Mouse (Mus musculus) ES-E14 (cell line): ENCODE data around the gene Scarb1. TPM values are rescaled to one million over a fixed set of nuclear protein-coding genes. Genes with fewer than 3 reads are reported as not detected.

Experiments used
- DNase-seq: peaks from one replicate; pipeline ENCODE4 v3.0.0-alpha.2; 2013; ENCODE audit warnings: low read depth, low spot score
- H3K27ac ChIP-seq: 2 replicates; pipeline ENCODE4 v1.5.1; 2012; ENCODE audit warnings: low read depth, mild to moderate bottlenecking, low read length, moderate library complexity, mixed read lengths; ENCODE audit not compliant: poor library complexity, insufficient read depth, severe bottlenecking
- H3K36me3 ChIP-seq: 2 replicates; pipeline ENCODE4 v1.6.1; 2012; ENCODE audit warnings: mild to moderate bottlenecking, low read length, moderate library complexity, mixed read lengths; ENCODE audit not compliant: control insufficient read depth, poor library complexity, insufficient read depth, severe bottlenecking
- H3K4me1 ChIP-seq, 2 experiments: fragments of 150-350 bp in 1 of 2; sonication (generic) in 1 of 2; 2 replicates each; pipeline ENCODE4 v1.6.1; 2012; ENCODE audit warnings: low read length in 2 of 2, mild to moderate bottlenecking in 1 of 2, mixed read lengths in 1 of 2; ENCODE audit not compliant: control insufficient read depth in 2 of 2, insufficient read depth in 2 of 2, poor library complexity in 1 of 2
- H3K4me3 ChIP-seq, 2 experiments: fragments of 150-350 bp in 1 of 2; sonication (generic) in 1 of 2; 2 replicates each; pipeline ENCODE4 v1.5.1; 2012; ENCODE audit warnings: low read length in 2 of 2, low read depth in 1 of 2, mild to moderate bottlenecking in 1 of 2, mixed read lengths in 1 of 2; ENCODE audit not compliant: insufficient read depth in 1 of 2, poor library complexity in 1 of 2, severe bottlenecking in 1 of 2
- H3K9ac ChIP-seq: 2 replicates; pipeline ENCODE4 v1.6.1; 2012; ENCODE audit warnings: low read depth, mild to moderate bottlenecking, low read length, mixed read lengths; ENCODE audit not compliant: poor library complexity, insufficient read depth, severe bottlenecking
- H3K9me3 ChIP-seq: fragments of 150-350 bp; sonication (generic); 2 replicates; pipeline ENCODE4 v1.6.1; 2012; ENCODE audit warnings: low read depth, mild to moderate bottlenecking, low read length; ENCODE audit not compliant: control insufficient read depth, insufficient read depth
- CHD2 ChIP-seq: IDR thresholded peaks from 2 replicates; pipeline ENCODE4 v1.6.1; 2014; ENCODE audit warnings: mild to moderate bottlenecking, low read depth, low read length, inconsistent platforms
- HCFC1 ChIP-seq: IDR thresholded peaks from 2 replicates; pipeline ENCODE4 v1.6.1; 2012; ENCODE audit warnings: low read length, inconsistent platforms, borderline replicate concordance; ENCODE audit not compliant: insufficient read depth
- MAFK ChIP-seq: IDR thresholded peaks from 2 replicates; pipeline ENCODE4 v1.6.1; 2014; ENCODE audit warnings: mild to moderate bottlenecking, low read depth, low read length, inconsistent platforms; ENCODE audit not compliant: insufficient read depth
- ZC3H11A ChIP-seq: IDR thresholded peaks from 2 replicates; pipeline ENCODE4 v1.6.1; 2012; ENCODE audit warnings: low read depth, mild to moderate bottlenecking, inconsistent platforms, low read length, borderline replicate concordance
- ZNF384 ChIP-seq: IDR thresholded peaks from 2 replicates; pipeline ENCODE4 v1.6.1; 2012; ENCODE audit warnings: low read depth, low read length, inconsistent platforms
- in situ Hi-C, 2 experiments: fragments of 600-800 bp; cut with MboI; formaldehyde crosslinking; loops; one replicate each; pipeline ENCODE4 v1.15.1; 2025; ENCODE audit warnings: low sequenced_read_pairs in 2 of 2, inconsistent platforms in 1 of 2; ENCODE audit not compliant: unreplicated experiment in 2 of 2
- total RNA-seq: library from RNA; depleted of rRNA; stranded (reverse); fragments of 300-350 nt; gene quantifications from 2 replicates; pipeline ENCODE4 v1.2.3, GENCODE M21; 2012

Scarb1 gene
- total RNA-seq, 1 experiment: 28.8 TPM

DNA sequence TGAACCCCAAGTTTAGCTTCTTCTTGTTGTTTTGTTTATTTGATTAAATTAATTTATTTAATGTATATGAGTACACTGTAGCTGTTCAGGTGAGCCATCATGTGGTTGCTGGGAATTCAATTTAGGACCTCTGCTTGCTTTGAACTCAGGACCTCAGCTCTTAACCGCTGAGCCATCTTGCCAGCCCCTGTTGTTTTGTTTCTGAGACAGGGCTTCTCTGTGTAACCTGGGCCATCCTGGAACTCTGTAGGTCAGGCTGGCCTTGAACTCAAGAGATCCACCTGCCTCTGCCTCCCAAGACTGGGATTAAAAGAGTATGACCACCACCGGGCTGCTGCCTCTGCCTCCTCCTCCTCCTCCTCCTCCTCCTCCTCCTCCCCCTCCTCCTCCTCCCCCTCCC is 66.7 kb downstream of the Scarb1 start:
- no peak overlapping the region; the same call in 1 of the 2 replicates for H3K9ac ChIP-seq
- H3K9me3 ChIP-seq: no peaks in the 10 kb centered on the region
- H3K4me1 ChIP-seq: peaks cover 0 to 3% of the 10 kb centered on the region in 2 experiments; a peak in 2 of 4 replicates
- H3K4me3 ChIP-seq: no peak overlapping the region
- H3K36me3 ChIP-seq: peaks cover 5% of the 10 kb centered on the region; the same call in 1 of the 2 replicates
- no peak for DNase-seq
- H3K27ac ChIP-seq: peak overlapping the region; percentile 60; the same call in 1 of the 2 replicates
- TF ChIP-seq ZNF384 (no peak), HCFC1 (no peak), MAFK (no peak), CHD2 (no peak), ZC3H11A (no peak)
- in situ Hi-C loops: loop anchor here in 1 of 2 experiments (5.0 kb wide), 1 partner anchor 367 kb away; no protein-coding TSS in a partner anchor

- TF ChIP-seq ZNF384: no peak
- TF ChIP-seq MAFK: no peak
- no peak for TF ChIP-seq CHD2
- TF ChIP-seq ZC3H11A: no peak
- no peak for TF ChIP-seq HCFC1
- H3K9ac ChIP-seq: no peak overlapping the region
- in situ Hi-C loops: loop anchor here in 1 of 2 experiments (5.0 kb wide), 1 partner anchor 366 kb away; no protein-coding TSS in a partner anchor
- H3K4me1 ChIP-seq: peaks cover 0 to 3% of the 10 kb centered on the region in 2 experiments; a peak in 2 of 4 replicates
- H3K36me3 ChIP-seq: peaks cover 5% of the 10 kb centered on the region; the same call in 1 of the 2 replicates
- peak overlapping the region; percentile 60; the same call in 1 of the 2 replicates for H3K27ac ChIP-seq
- no peak overlapping the region for H3K4me3 ChIP-seq
- H3K9me3 ChIP-seq: no peaks in the 10 kb centered on the region
- DNase-seq: no peak
Observed at GRCm38 (mm10) chr5:125273666-125274109, 67.2 kb downstream of the Scarb1 start.

- no peak for TF ChIP-seq ZC3H11A
- no peak for TF ChIP-seq HCFC1
- no peak for TF ChIP-seq MAFK
- no peak for TF ChIP-seq CHD2
- no peak for TF ChIP-seq ZNF384
- in situ Hi-C loops: loop anchor here in 1 of 2 experiments (5.0 kb wide), 1 partner anchor 365 kb away; no protein-coding TSS in a partner anchor
- H3K4me3 ChIP-seq: no peak overlapping the region
Observed at GRCm38 (mm10) chr5:125272231-125272988, 68.5 kb downstream of the Scarb1 start.

DNA sequence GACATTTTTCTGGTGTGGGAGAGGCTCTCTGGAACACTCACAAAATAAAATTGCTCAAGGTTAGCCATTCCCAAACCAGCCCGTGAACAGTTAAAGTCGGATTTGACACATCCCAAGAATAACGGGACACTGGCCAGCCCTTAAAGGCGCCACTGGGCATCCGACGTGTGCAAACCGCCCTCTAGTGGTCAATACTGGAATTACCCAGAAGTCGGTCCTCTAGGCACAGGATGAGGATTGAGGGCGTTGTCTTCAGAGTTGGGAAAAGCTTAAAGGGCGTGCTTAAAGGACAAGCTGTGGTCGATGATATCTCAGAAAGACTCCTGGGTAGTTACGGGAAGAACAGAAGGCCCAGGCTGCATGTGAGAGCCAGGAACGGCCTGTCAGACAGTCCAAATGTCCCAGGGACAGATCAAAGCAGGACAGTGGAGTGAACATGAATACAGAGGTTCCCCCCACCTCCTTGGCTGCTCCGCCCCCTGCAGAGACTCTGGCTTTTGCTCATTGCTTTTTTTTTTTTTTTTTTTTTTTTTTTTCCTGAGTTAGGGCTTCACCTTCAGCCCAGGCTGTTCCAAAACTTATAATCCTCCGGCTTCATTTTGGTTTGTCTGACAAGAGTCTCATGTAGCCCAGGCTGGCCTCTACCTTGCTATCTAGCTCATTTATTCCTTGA is 69.2 kb downstream of the Scarb1 start:
- H3K4me1 ChIP-seq: peaks cover 0 to 3% of the 10 kb centered on the region in 2 experiments; a peak in 2 of 4 replicates
- DNase-seq: peak; percentile 90

More at GRCm38 (mm10) chr5:125272231-125272988, 68.5 kb downstream of the Scarb1 start:
- Histone ChIP-seq H3K36me3 (peaks cover under 1% of the 10 kb centered on the region; the same call in 1 of the 2 replicates), H3K9ac (no peak overlapping the region), H3K9me3 (no peaks in the 10 kb centered on the region), H3K27ac (no peak overlapping the region), H3K4me1 (peaks cover 0 to 3% of the 10 kb centered on the region in 2 experiments; a peak in 2 of 4 replicates)
- DNase-seq: no peak

More for the DNA sequence above, 69.2 kb downstream of the Scarb1 start:
- Histone ChIP-seq H3K36me3 (no peaks in the 10 kb centered on the region; the same call in 1 of the 2 replicates), H3K9me3 (no peaks in the 10 kb centered on the region), H3K4me3 (no peak overlapping the region), H3K9ac (no peak overlapping the region), H3K27ac (no peak overlapping the region)
- in situ Hi-C loops: loop anchor here in 1 of 2 experiments (5.0 kb wide), 1 partner anchor 364 kb away; no protein-coding TSS in a partner anchor
- TF ChIP-seq ZNF384: peak; percentile 86
- TF ChIP-seq ZC3H11A: peak; percentile 25; the same call in 1 of the 2 replicates
- no peak for TF ChIP-seq MAFK
